Comparison of ENCODE assay signal across 8 mouse cellular contexts in the genomic region with DNA sequence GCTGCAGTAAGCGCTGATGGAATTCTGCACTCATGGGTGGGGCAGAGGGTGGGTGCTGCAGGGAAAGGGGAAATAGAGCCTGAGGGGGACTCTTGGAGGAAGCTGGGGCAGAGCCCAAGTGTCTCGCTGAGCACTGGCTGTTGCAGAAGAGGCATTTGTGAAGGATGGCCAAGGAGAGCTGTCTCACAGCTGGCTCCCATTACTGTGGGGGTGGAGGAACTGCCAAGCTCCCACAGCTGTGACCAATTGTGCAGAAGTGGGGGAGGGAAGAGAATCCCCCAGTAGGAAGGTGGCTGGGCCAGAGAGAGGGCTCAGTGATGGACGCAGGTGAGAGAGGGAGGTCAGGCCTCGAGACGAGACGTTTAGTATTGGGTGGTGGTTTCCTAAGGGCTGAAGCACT. TPM values are rescaled to one million over a fixed set of nuclear protein-coding genes. Genes with fewer than 3 reads are reported as not detected.
A peak's percentile ranks its signal among the peaks of the same experiment; 100 is the strongest.
DNase-seq lines count a peak whose midpoint lies in the region; ATAC-seq lines count a peak whose summit lies in the region.

No protein-coding gene starts in this region.

- H3K9ac ChIP-seq in midbrain, embryonic 15.5 days, result no peak overlapping the region
- H3K9ac ChIP-seq in midbrain, embryonic 16.5 days (ENCODE audit: low read depth, low read length), result no peak overlapping the region
- no peak overlapping the region for H3K9ac ChIP-seq in embryonic facial prominence, embryonic 14.5 days (ENCODE audit: low read depth, low read length)
- H3K9ac ChIP-seq in intestine, embryonic 16.5 days (ENCODE audit: low read depth, low read length), result no peak overlapping the region
- no peak overlapping the region for H3K9ac ChIP-seq in stomach, embryonic 14.5 days (replicated peaks; ENCODE audit: low read depth, low read length)

- H3K4me1 ChIP-seq in midbrain, embryonic 15.5 days, result no peaks in the 10 kb centered on the region
- H3K4me1 ChIP-seq in midbrain, embryonic 16.5 days (ENCODE audit: control insufficient read depth, insufficient read depth, low read length), result peaks cover 4% of the 10 kb centered on the region; the same call in 1 of the 2 replicates
- peaks cover 20% of the 10 kb centered on the region for H3K4me1 ChIP-seq in embryonic facial prominence, embryonic 14.5 days (ENCODE audit: control insufficient read depth, insufficient read depth, low read length)
- peaks cover 9% of the 10 kb centered on the region; the same call in 1 of the 2 replicates for H3K4me1 ChIP-seq in intestine, embryonic 16.5 days (ENCODE audit: control insufficient read depth, insufficient read depth, low read length)
- H3K4me1 ChIP-seq in stomach, embryonic 14.5 days (ENCODE audit: control insufficient read depth, insufficient read depth, low read length), result peaks cover 16% of the 10 kb centered on the region

- no peak for ATAC-seq in midbrain, embryonic 15.5 days (replicated peaks)
- no peak for ATAC-seq in midbrain, embryonic 16.5 days
- ATAC-seq in embryonic facial prominence, embryonic 14.5 days (ENCODE audit: low read depth), result peak; percentile 80
- peak; percentile 56 for ATAC-seq in intestine, embryonic 16.5 days
- ATAC-seq in stomach, embryonic 14.5 days (ENCODE audit: insufficient number of reproducible peaks, insufficient read depth, low FRiP score, low read depth), result peak; percentile 38; the same call in 1 of the 2 replicates

- H3K9me3 ChIP-seq in midbrain, embryonic 15.5 days, result no peaks in the 10 kb centered on the region
- no peaks in the 10 kb centered on the region for H3K9me3 ChIP-seq in midbrain, embryonic 16.5 days (replicated peaks; ENCODE audit: control insufficient read depth, low read length, poor library complexity, severe bottlenecking)
- H3K9me3 ChIP-seq in embryonic facial prominence, embryonic 14.5 days (ENCODE audit: control insufficient read depth, low read length), result no peaks in the 10 kb centered on the region
- H3K9me3 ChIP-seq in intestine, embryonic 16.5 days (ENCODE audit: control insufficient read depth, low read length), result no peaks in the 10 kb centered on the region
- H3K9me3 ChIP-seq in stomach, embryonic 14.5 days (ENCODE audit: control insufficient read depth, low read depth, low read length), result no peaks in the 10 kb centered on the region

- DNase-seq in embryonic facial prominence, embryonic 14.5 days (ENCODE audit: low spot score), result peak; percentile 89
- DNase-seq in retina, postnatal 1 day, result no peak
- DNase-seq in MN1 (ENCODE audit: low spot score), result no peak
- DNase-seq in ovary, postnatal 14 days (ENCODE audit: low spot score), result no peak

- 74% methylated on average over 6 of the region's 6 CpGs for WGBS in midbrain, embryonic 15.5 days
- WGBS in midbrain, embryonic 16.5 days, result 79% methylated on average over 6 of the region's 6 CpGs
- WGBS in embryonic facial prominence, embryonic 14.5 days, result 16% methylated on average over 6 of the region's 6 CpGs
- WGBS in intestine, embryonic 16.5 days, result 39% methylated on average over 6 of the region's 6 CpGs
- WGBS in stomach, embryonic 14.5 days, result 32% methylated on average over 6 of the region's 6 CpGs

- no peak overlapping the region for H3K4me3 ChIP-seq in midbrain, embryonic 15.5 days
- no peak overlapping the region for H3K4me3 ChIP-seq in midbrain, embryonic 16.5 days (ENCODE audit: low read depth, low read length)
- H3K4me3 ChIP-seq in embryonic facial prominence, embryonic 14.5 days (ENCODE audit: low read depth, low read length), result no peak overlapping the region
- H3K4me3 ChIP-seq in intestine, embryonic 16.5 days (ENCODE audit: low read length), result no peak overlapping the region
- no peak overlapping the region for H3K4me3 ChIP-seq in stomach, embryonic 14.5 days (ENCODE audit: low read depth, low read length)

- peaks cover 12% of the 10 kb centered on the region; the same call in 1 of the 2 replicates for H3K36me3 ChIP-seq in midbrain, embryonic 15.5 days (replicated peaks)
- no peaks in the 10 kb centered on the region for H3K36me3 ChIP-seq in midbrain, embryonic 16.5 days (ENCODE audit: control insufficient read depth, insufficient read depth, low read length)
- peaks cover 58% of the 10 kb centered on the region for H3K36me3 ChIP-seq in embryonic facial prominence, embryonic 14.5 days (ENCODE audit: control insufficient read depth, insufficient read depth, low read length)
- H3K36me3 ChIP-seq in intestine, embryonic 16.5 days (ENCODE audit: control insufficient read depth, insufficient read depth, low read length), result no peaks in the 10 kb centered on the region; the same call in none of the 2 replicates
- peaks cover 22% of the 10 kb centered on the region for H3K36me3 ChIP-seq in stomach, embryonic 14.5 days (ENCODE audit: control insufficient read depth, insufficient read depth, low read length)

- peak overlapping the region; percentile 11; the same call in 1 of the 2 replicates for H3K27ac ChIP-seq in midbrain, embryonic 15.5 days
- no peak overlapping the region for H3K27ac ChIP-seq in midbrain, embryonic 16.5 days (ENCODE audit: low read length)
- peak overlapping the region; percentile 77 for H3K27ac ChIP-seq in embryonic facial prominence, embryonic 14.5 days (replicated peaks; ENCODE audit: low read depth, low read length)
- H3K27ac ChIP-seq in intestine, embryonic 16.5 days (ENCODE audit: low read length), result no peak overlapping the region
- no peak overlapping the region for H3K27ac ChIP-seq in stomach, embryonic 14.5 days (ENCODE audit: low read length)

- H3K27me3 ChIP-seq in midbrain, embryonic 15.5 days (replicated peaks), result no peaks in the 10 kb centered on the region
- no peaks in the 10 kb centered on the region for H3K27me3 ChIP-seq in midbrain, embryonic 16.5 days (ENCODE audit: control insufficient read depth, insufficient read depth, low read depth, low read length)
- H3K27me3 ChIP-seq in embryonic facial prominence, embryonic 14.5 days (replicated peaks; ENCODE audit: control insufficient read depth, insufficient read depth, low read length), result no peaks in the 10 kb centered on the region
- no peaks in the 10 kb centered on the region for H3K27me3 ChIP-seq in intestine, embryonic 16.5 days (replicated peaks; ENCODE audit: control insufficient read depth, insufficient read depth, low read length)
- no peaks in the 10 kb centered on the region for H3K27me3 ChIP-seq in stomach, embryonic 14.5 days (ENCODE audit: control insufficient read depth, insufficient read depth, low read length)

- H3K4me2 ChIP-seq in midbrain, embryonic 15.5 days, result no peak overlapping the region
- H3K4me2 ChIP-seq in midbrain, embryonic 16.5 days (ENCODE audit: low read length), result no peak overlapping the region
- peak overlapping the region; percentile 24 for H3K4me2 ChIP-seq in embryonic facial prominence, embryonic 14.5 days (ENCODE audit: low read depth, low read length)
- no peak overlapping the region for H3K4me2 ChIP-seq in intestine, embryonic 16.5 days (ENCODE audit: low read depth, low read length)
- H3K4me2 ChIP-seq in stomach, embryonic 14.5 days (replicated peaks; ENCODE audit: low read depth, low read length), result no peak overlapping the region

RNA-seq across cellular contexts. Expression of a gene that starts 54.2 kb away (rescaled TPM):
- polyA plus RNA-seq in midbrain, embryonic 15.5 days (2015; fragmentation: Nextera tagmentation; extraction: Ambion mirVana), result 269 TPM in 2 replicates
- 258 and 268 TPM in 2 replicates for polyA plus RNA-seq in midbrain, embryonic 16.5 days (2015; fragmentation: Nextera tagmentation; extraction: Ambion mirVana)
- polyA plus RNA-seq in embryonic facial prominence, embryonic 14.5 days (2014; fragmentation: Nextera tagmentation; extraction: Ambion mirVana), result 67.1 and 72.4 TPM in 2 replicates
- 63.2 and 63.5 TPM in 2 replicates for polyA plus RNA-seq in intestine, embryonic 16.5 days (2015; fragmentation: Nextera tagmentation; extraction: Ambion mirVana)
- polyA plus RNA-seq in stomach, embryonic 14.5 days (2014; fragmentation: Nextera tagmentation; extraction: Ambion mirVana), result 56.3 and 58.3 TPM in 2 replicates

Comparison
In these comparisons a context has a peak if more than half of its experiments do, and no peak if none do; other contexts are left out.
1. H3K27ac ChIP-seq: peak in midbrain, embryonic 15.5 days (single experiment) and embryonic facial prominence, embryonic 14.5 days (single experiment); none in midbrain, embryonic 16.5 days (single experiment), intestine, embryonic 16.5 days (single experiment) and stomach, embryonic 14.5 days (single experiment).
2. ATAC-seq: peak in embryonic facial prominence, embryonic 14.5 days (single experiment), intestine, embryonic 16.5 days (single experiment) and stomach, embryonic 14.5 days (single experiment); none in midbrain, embryonic 15.5 days (single experiment) and midbrain, embryonic 16.5 days (single experiment).